Mouse (Mus musculus): ENCODE measurements around the gene Usp49.
A peak's percentile ranks its signal among the peaks of the same experiment; 100 is the strongest.

The Usp49 gene

DNA sequence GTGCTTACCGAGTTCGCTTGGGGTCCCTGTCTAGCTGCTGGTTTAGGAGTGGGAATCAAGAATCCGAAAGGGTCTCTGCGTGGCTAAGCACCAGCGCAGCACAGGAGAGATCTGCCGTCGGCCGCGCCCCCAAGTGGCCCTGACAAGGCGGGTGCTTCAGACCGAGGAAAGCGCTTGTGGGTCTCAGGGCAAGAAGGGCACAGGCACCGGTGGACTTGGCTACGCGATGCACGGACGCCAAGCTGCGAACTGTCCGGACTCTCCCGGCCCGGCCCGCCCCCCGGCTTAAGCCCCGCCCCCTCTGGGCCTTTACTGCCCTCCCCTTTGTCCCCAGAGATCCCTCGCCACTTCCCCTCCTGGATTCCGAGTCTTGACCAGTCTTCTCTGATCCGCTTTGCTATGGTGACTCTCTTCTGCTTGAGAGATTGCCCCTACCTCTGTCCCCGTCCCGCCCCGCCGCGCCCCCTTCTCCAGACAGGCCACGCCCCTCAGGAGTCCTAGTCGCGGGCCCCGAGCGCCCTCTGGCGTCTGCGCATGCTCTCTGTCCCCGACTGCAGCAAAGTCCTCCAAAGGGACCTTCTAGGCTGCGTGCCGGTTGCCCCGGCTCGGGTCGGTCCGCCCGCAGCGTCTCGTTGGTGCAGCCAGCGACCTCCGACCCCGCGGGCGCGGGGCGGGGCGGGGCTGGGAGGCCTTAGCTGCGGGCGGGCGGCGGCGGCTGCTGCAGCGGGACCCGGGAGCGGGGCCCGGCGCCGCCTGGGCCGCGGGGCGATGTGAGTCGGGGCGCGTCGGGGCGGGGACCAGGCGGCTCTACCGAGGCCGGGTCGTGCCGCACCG, 64.2 kb downstream of the Usp49 start, which contains the start of gene Prickle4:
Gene Prickle4 (minus strand): TSS at position 234 of the 834 bp plus-strand sequence.
- DNase-seq: peak; percentile 99

DNA sequence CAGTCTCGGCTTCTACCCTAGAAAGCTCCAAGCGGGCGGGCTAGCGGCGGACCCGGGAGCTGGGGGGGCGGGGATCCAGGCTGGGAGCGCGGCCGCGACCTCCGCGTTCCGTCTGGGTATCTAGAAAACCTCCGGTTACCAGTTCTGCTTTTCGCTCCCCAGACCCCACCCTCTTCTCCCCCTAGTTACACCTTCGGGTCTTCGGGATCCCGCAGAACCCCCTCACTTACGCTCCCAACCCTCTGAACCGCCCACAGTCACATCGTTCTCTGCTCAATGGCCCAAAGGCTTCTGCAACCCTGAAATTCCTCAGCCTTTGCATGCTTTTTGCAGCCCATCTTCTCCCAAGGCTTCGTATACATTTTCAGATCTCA, 64.8 kb downstream of the Usp49 start:
- DNase-seq: no peak

DNA sequence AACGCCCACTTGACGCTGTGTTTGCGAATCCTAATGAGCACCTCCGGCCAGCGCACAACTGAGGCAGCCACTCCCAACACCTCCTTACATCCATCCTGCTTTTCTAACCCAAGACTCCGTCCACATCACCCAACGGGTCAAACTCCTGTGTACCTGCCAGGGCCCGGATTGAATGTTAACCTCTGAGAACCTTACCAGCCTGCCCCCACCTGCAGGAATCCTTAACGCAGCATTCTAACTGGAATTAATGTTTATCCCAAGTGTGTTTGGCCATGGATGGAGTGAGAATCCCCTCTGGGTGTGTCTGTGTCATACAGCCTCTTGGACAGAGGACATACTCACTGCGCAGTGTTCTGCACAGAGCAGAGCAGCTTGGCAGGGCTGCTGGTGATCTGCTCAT, 67.7 kb downstream of the Usp49 start:
- DNase-seq: no peak

DNA sequence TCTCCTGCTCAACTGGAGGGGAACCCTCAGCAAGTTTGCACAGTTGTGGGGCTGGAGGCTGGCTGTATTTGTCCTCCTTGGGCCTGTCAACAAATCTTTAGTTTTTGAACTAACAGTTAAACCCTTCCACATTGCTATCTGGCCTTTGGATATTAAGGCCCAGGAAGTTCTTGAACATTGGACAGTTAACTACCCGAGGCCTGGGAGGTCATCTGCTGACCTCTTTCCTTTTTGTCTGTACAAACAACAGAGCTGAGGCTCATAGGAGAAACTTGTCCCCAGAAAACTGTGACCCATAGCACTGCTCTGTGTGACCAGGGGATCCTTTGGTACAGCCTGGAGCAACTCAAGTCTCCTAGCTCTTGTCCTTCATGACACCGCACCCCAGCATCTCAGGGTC, 68.6 kb downstream of the Usp49 start:
- no peak for DNase-seq

DNA sequence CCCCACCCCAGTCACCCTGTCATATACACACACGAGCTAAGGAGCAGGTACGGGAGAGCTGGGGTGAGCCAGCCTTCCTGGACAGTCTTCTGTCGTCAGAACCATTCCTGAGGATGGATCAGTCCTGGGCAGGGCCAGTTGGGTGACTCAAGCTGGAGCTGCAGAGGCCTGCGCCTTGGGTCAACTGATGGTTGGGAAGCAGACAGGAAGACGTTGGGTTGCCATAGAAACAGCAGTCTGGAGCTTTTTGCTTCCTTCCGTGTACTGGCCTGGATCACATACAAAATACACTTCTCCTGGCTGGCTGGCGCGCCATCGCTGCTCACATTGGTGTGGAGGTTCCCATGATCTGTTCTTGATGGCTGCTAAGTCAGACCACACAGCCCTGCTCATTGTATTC, 71.3 kb downstream of the Usp49 start:
- no peak for DNase-seq

DNA sequence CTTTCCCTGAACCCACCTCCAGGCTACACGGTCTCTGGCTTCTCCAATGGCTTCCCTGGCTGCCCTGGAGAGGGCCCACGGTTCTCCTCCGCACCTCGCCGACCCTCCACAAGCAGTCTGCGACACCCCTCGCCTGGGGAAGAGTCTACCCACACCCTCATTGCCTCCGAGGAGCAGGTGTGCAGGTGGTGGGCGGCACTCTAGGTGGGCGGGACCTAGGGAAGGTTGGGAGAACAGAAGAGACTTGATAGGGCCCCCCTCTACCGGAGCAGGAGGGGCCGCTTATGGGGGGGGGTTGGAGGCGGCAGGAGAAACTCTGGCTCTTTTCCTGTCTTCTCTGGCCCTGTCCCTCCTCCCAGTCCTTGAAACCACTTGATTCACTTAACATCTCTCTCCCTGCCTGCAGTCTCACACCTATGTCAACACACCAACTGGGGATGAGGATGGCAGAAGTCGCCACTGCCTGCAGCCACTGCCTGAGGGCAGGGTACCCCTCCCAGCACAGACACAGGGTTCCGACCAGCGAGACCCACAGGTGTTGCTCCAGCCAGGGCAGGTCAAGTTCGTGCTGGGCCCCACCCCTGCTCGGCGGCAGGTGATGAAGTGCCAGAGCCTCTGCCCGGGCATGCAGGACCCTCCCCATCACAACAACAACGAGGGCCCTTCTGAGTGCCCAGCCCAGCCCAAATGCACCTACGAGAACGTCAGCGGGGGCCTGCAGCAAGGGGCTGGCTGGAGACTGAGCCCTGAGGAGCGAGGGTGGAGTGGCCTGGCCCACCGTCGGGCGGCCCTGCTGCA, 72.3 kb downstream of the Usp49 start:
- no peak for DNase-seq

DNA sequence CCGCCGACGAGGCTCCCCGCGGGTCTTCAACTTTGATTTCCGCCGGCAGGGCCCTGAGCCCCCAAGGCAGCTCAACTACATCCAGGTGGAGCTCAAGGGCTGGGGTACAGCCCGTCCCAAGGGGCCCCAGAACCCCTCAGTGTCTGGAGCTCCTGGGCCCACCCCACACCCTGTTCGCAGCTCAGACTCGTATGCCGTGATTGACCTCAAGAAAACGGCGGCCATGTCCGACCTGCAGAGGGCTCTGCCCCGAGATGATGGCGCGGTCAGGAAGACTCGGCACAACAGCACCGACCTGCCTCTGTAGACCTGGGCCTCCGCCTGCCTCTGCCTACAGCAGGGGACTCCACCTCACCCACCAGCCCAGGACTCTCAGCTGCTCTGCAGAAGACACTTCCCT, 73.1 kb downstream of the Usp49 start:
- DNase-seq: no peak

DNA sequence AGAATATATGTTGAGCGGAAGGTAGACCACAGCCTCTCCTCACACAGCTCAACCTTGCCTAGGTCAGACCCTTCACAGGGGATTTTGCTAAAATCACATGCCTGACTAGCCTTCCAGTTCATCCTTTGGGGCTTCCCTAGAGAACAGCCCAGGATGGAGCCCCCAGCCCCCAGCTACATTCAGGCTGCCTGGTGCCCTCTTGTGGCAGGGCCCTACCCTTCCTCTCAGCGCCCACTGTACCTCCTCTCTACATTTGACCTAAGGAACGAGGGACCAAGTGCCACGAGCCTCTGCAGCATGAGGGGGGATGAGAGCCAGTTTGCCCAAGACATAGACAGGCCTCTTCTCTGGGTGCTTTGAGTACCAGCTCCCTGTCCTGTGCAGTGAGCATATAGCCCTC, 74.2 kb downstream of the Usp49 start:
- DNase-seq: peak; percentile 61

DNA sequence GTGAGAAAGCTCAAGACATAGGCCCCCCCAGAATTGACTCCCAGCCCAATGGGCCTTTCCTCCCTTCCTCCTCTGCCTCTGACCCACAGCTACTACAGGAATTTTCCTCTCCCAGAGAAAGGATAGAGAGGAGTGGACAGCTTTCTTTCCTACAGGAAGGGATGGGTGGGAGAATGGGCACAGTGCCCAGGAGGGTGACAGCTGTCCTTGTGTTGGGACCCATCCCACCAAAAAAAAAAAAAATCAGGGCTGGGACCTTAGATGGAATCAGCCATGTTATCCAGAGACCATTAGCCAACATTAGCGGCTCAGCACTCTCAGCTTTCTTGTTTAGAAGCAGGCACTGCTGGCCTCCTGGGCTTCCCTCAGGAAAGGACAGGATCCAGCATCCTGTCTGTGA, 75.7 kb downstream of the Usp49 start:
- no peak for DNase-seq

DNA sequence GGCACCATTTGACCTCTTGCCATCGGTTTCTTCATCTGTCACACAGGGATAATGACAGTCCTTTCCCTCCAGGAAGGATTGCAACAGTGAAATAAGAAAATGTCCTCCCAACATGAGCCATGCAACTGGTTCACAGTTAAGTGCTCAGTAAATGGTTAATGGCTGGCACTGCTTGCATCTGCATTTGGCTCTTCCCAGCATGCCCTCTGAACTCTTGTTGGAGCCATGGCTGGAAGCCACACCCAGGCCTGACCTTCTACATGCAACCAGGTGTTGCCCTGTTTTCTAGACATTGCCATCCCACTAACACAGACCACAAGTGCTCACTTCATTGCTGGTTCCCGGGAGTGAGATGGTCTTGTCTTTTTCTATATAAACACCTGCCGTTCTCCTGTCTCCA, 77.5 kb downstream of the Usp49 start:
- DNase-seq: no peak

DNA sequence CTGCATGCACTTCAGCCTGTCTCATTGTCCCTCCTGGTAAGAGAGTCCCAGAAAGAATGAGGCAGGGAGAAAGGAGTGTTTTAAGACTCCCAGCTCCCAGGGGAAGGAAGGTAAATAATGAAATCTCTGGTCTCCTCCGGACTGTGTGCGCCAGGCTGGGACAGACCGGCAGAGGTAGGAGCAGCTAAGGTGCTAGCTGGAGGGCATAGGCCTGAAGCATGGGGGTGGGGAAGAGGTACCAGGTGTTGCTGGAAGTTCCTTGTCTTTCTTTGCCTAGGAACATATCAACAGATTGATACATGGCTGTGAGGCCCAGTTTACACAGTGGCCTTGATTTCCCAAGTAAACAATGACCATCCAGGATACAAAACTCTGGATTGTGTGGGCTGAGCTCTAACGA, 78.5 kb downstream of the Usp49 start:
- no peak for DNase-seq

DNA sequence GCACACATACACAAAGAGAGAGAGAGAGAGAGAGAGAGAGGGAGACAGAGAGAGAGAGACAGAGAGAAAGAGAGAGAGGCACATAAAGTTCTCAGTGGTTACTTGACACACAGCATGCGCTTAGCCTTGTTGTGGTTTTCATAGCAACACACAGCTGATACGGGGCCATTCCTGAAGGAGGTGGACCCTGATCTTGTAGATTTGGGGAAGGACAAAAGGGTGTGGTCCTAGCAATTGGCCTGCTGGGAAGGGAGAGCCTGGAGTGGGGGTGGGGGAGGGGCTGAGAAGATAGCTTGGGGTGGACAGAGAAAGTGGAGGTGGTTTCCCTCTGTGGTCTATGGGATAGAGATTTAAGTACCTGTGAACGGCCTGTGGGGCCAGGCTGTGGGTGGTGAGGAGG, 79.5 kb downstream of the Usp49 start:
- no peak for DNase-seq

DNA sequence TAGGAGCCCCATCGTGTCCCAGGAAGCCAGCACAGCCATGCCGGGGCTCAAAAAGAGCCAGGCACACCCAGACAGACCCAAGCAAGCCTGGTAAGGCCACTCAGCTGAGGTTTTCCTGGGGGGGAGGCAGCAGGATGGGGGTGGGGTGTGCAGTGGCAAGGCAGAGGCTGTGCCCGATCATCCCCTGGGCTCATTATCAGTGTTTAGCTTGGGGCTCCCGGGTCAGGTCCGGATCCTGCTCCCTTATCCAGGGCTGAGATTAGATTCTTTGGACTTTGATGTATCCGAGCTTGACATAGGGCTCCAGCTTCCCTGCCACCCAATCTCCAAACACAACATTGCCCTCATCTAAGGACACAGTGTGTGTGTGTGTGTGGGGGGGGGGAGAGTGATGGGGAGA, 81.4 kb downstream of the Usp49 start:
- DNase-seq: no peak

DNA sequence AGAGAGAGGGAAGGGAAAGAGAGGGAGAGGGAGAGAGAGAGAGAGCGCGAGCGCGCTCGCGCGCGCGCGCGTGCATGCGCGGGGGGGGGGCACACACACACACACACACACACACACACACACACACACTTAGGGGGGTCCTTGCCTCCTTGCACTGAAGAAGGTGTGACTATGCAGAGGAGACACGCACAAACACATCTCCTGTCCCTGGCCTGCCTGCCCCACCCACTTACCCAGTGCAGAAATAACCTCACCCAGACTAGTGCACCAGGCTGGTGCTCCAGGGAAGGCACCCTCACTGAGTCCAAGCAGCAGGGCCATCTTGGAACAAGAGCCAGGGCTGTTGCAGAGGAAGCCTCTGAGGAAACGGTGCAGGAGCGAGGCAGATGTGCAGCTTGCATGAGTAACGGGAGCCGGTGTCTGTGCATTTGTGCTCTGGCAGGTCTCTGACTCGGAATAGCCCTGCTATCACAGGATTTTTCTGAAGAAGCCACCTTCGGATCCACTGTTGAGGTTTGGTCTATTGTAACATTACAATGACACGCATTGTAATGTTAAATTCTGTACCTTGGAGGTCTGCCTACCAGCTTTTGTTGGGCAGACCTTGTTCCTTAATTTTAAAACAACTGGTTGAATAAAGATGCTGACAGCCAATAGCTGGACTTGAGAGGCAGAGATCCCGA, 82.5 kb downstream of the Usp49 start:
- no peak for DNase-seq

DNA sequence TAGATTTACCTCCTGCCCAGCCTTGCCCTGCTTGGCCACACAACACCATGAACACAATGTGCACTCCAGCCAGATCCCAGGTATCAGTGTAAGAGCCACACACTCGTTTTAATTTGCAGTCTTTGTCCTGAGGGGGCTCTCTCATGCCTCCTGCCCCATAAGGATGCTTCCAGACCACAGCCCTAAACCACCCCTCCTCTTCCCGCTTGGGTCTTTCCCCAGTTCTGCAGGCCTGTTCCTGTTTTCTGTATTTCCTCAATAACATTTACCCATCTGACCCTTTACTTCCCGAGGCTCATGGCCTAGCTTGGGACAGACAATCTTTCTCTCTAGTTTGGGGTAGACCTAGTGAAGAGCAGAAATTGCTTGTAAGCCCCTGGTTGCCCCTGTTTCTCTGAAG, 84.5 kb downstream of the Usp49 start:
- DNase-seq: no peak

DNA sequence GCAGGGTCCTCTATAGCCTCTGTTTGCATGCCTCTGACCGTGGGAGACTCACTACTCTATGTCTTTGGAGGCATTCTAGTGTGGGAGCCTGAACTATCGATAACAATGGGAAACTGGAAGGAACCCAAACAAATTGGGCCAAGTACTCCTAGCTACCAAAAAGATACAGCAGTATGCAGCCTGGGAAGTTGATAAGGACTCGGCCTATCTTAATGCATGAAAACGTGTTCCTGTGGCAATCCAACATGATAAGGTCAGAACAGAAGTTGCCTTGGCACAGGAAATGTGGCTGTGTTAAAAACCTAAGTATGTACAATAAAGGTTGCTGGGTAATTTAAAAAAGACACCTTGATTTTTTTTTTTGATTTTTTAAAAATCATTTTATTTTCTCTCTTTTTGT, 90.7 kb downstream of the Usp49 start:
- no peak for DNase-seq

DNA sequence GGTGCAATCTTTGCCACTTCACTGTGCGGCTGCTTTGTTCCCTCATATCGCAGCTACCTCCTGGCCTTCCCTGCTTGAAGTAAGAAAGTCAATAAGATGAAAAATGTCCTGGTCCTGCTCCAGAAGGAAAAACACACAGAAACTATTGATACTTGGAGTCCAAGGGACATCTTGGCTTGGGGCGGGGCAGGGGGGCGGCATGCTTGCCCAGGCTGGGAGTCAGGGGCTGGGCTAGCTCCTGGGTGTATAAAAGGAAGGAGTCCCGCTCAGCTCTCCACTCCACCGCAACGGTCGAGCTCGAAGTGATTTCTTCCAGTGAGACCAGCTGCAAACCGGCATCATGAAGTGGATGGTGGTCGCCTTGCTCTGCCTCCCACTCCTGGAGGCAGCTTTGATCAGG, 96.1 kb downstream of the Usp49 start, which contains the start of gene Pgc:
Gene Pgc (plus strand): TSS at position 277 of the 400 bp plus-strand sequence.
- DNase-seq: no peak

DNA sequence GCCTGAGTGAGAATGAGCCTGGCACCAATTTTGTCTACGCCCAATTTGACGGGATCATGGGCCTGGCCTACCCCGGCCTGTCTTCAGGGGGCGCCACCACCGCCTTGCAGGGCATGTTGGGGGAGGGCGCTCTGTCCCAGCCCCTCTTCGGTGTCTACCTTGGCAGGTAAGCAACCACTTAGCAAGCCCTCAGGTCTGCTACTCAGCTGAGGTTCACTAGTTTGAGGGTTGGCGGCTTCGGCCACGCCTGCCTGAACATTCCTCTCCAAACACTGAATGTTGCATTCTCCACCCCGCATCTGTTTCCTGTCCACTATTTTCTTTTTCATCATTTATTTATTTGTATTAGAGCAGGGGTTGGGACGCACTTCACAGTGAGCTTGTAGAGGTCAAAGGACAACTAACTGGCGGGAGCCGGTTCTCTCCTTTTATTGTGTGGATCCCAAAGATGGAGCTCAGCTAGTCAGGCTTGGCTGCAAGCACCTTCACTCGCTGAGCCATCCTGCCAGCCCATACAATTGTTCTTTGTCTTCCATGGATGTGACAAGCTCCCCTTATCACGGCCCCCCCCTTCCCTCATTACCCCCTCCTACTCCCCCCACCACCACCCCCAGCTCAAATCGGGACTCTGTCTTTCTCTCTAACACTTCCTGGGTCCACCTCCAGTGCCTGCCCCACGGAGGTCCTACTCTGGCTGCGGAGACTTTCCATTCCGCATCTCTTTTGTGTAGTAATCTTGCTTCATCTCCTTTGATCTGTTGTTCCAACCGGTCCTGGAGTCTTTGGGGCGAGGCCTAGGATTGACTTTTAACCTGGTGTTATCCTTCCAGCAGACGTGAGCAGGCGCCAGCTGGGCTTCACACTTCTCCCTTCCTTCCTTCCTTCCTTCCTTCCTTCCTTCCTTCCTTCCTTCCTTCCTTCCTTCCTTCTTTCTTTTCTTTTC, 100.4 kb downstream of the Usp49 start:
- peak; percentile 24 for DNase-seq

DNA sequence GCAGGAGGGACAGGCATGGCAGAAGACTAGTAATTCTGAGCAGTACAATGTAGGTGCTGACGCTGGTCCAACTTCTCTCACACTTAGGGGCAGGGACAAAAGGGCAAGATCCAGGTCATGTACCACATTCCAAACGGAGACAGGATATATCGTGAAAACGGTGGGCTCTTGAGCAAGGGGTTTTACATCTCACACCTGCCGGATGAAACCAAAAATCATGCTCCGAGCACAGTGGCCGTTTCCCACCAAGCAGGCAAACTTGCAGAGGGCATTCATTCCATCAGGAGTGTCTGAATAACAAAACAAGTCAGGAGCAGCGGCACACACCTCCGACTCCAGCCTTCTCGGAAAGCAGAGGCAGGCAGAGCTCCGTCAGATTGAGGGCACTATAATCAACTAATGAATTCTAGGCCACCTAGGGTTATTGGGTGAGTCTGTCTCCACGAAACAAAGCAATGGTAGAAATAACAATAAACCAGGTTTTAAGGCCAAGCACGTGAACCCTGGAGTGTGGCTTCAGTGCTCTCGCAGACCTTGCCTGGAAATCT, 105.1 kb downstream of the Usp49 start:
- DNase-seq: no peak

Data from thymus, postnatal 4 days (tissue).